In the genomic region with DNA sequence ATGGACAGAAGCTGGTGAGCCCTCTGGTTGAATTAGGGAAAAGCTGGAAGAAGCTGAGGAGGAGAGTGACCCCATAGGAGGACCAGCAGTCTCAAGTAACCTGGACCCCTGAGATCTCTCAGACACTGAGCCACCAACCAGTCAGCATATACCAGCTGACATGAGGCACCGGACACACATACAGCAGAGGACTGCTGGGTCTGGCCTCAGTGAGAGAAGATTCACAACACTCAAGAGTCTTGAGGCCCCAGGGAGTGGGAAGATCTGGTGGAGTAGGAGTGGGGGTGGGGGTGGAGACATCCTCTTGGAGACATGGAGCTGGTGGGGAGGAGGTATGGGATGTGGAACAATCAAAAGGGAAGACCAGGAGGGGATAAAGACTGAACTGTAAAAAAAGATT, we compare ENCODE assay signal across 25 mouse cellular contexts.
"Had no signal": no experiment of that assay in that cellular context is flagged by ENCODE, and none has a peak within 500 bp of the region (broad histone marks: within the 10 kb centered on the region; RNA-seq: fewer than 3 reads in every experiment).

No protein-coding gene starts in this region.

- H3K27ac ChIP-seq: heart, adult 2 months; heart, embryonic 13.5 days; heart, embryonic 15.5 days; intestine, embryonic 15.5 days; kidney, embryonic 15.5 days; kidney, postnatal 0 days; limb, embryonic 13.5 days; limb, embryonic 15.5 days; liver, embryonic 12.5 days; liver, embryonic 14.5 days had no signal

- H3K9ac ChIP-seq: heart, embryonic 13.5 days; heart, embryonic 15.5 days; intestine, embryonic 15.5 days; kidney, embryonic 15.5 days; limb, embryonic 13.5 days; limb, embryonic 15.5 days; liver, embryonic 12.5 days; liver, embryonic 14.5 days had no signal

- H3K27me3 ChIP-seq: heart, embryonic 13.5 days; heart, embryonic 15.5 days; intestine, embryonic 15.5 days; kidney, embryonic 15.5 days; limb, embryonic 13.5 days; limb, embryonic 15.5 days; liver, embryonic 12.5 days had no signal

- ATAC-seq: inflammation-experienced regulatory T-cells, adult 6 months; intestine, embryonic 15.5 days; intestine, postnatal 0 days; liver, embryonic 12.5 days had no signal

- H3K4me2 ChIP-seq: heart, embryonic 11.5 days; heart, embryonic 13.5 days; heart, embryonic 15.5 days; intestine, embryonic 15.5 days; kidney, embryonic 15.5 days; limb, embryonic 13.5 days; limb, embryonic 15.5 days; liver, embryonic 12.5 days had no signal

- H3K9me3 ChIP-seq: heart, embryonic 13.5 days; heart, embryonic 15.5 days; intestine, embryonic 15.5 days; kidney, embryonic 15.5 days; limb, embryonic 13.5 days; limb, embryonic 15.5 days; liver, embryonic 12.5 days had no signal

- H3K36me3 ChIP-seq: heart, embryonic 13.5 days; heart, embryonic 15.5 days; intestine, embryonic 15.5 days; kidney, embryonic 15.5 days; limb, embryonic 13.5 days; limb, embryonic 15.5 days; liver, embryonic 12.5 days had no signal

- DNase-seq: gastrocnemius, postnatal 14 days; gastrocnemius, postnatal 36 days; heart, adult 11 months; heart, adult 2 months; heart, postnatal 14 days; heart, postnatal 36 days; kidney, adult 18-20 months; kidney, adult 8-10 months; kidney, postnatal 14 days; kidney, postnatal 36 days; layer of hippocampus, adult 9-11 months; layer of hippocampus, postnatal 36 days; left cerebral cortex, postnatal 4 days had no signal

- H3K4me3 ChIP-seq: heart, adult 2 months; heart, embryonic 13.5 days; heart, embryonic 15.5 days; intestine, embryonic 15.5 days; kidney, embryonic 15.5 days; limb, embryonic 13.5 days; limb, embryonic 15.5 days; liver, embryonic 12.5 days had no signal

- H3K4me1 ChIP-seq: heart, embryonic 13.5 days; heart, embryonic 15.5 days; intestine, embryonic 15.5 days; kidney, embryonic 15.5 days; limb, embryonic 13.5 days; limb, embryonic 15.5 days; liver, embryonic 12.5 days had no signal
